ENCODE assay signal across 25 mouse cellular contexts in genomic region chr4:63731299-63731698, GRCm38 (mm10). TPM values are rescaled to one million over a fixed set of nuclear protein-coding genes. Genes with fewer than 3 reads are reported as not detected.
DNase-seq lines count a peak whose midpoint lies in the region; ATAC-seq and TF ChIP-seq lines count a peak whose summit lies in the region.
"Had no signal": no experiment of that assay in that cellular context is flagged by ENCODE, and none has a peak within 500 bp of the region (broad histone marks: within the 10 kb centered on the region; RNA-seq: fewer than 3 reads in every experiment).

No protein-coding gene starts in this region.

- no peak for ATAC-seq in embryonic facial prominence, embryonic 14.5 days (ENCODE audit: low read depth)
- ATAC-seq in liver, embryonic 11.5 days (replicated peaks; ENCODE audit: low FRiP score) = no peak
- ATAC-seq: forebrain, embryonic 15.5 days; hindbrain, embryonic 16.5 days; inflammation-experienced regulatory T-cells, adult 6 months; intestine, embryonic 16.5 days; Patski had no signal

- H3K4me1 ChIP-seq in embryonic facial prominence, embryonic 14.5 days (ENCODE audit: control insufficient read depth, insufficient read depth, low read length) = no peaks in the 10 kb centered on the region
- no peaks in the 10 kb centered on the region for H3K4me1 ChIP-seq in embryonic facial prominence, embryonic 10.5 days
- H3K4me1 ChIP-seq in liver, adult 2 months (ENCODE audit: control insufficient read depth, insufficient read depth, low read length) = no peaks in the 10 kb centered on the region
- no peaks in the 10 kb centered on the region for H3K4me1 ChIP-seq in liver, embryonic 11.5 days (replicated peaks; ENCODE audit: control insufficient read depth, insufficient read depth, low read length)
- H3K4me1 ChIP-seq: forebrain, embryonic 12.5 days; heart, embryonic 12.5 days; heart, embryonic 15.5 days had no signal

- no peaks in the 10 kb centered on the region for H3K9me3 ChIP-seq in embryonic facial prominence, embryonic 14.5 days (ENCODE audit: control insufficient read depth, low read length)
- H3K9me3 ChIP-seq in embryonic facial prominence, embryonic 10.5 days = no peaks in the 10 kb centered on the region
- H3K9me3 ChIP-seq in liver, embryonic 11.5 days (ENCODE audit: control insufficient read depth, low read length) = no peaks in the 10 kb centered on the region
- H3K9me3 ChIP-seq: embryonic facial prominence, embryonic 12.5 days; forebrain, embryonic 12.5 days; forebrain, embryonic 15.5 days; heart, embryonic 12.5 days; heart, embryonic 15.5 days had no signal

- no peak overlapping the region for H3K4me2 ChIP-seq in embryonic facial prominence, embryonic 14.5 days (ENCODE audit: low read depth, low read length)
- H3K4me2 ChIP-seq in liver, embryonic 11.5 days = no peak overlapping the region
- H3K4me2 ChIP-seq: embryonic facial prominence, embryonic 12.5 days; forebrain, embryonic 12.5 days; forebrain, embryonic 15.5 days; heart, embryonic 12.5 days; heart, embryonic 15.5 days had no signal

- no peaks in the 10 kb centered on the region for H3K79me2 ChIP-seq in liver, adult 2 months (ENCODE audit: control insufficient read depth, insufficient read depth, low read length)

- no peak overlapping the region for H3K9ac ChIP-seq in embryonic facial prominence, embryonic 14.5 days (ENCODE audit: low read depth, low read length)
- no peak overlapping the region for H3K9ac ChIP-seq in liver, adult 2 months (ENCODE audit: low read depth, low read length)
- no peak overlapping the region for H3K9ac ChIP-seq in liver, embryonic 11.5 days (ENCODE audit: low read depth, low read length)
- H3K9ac ChIP-seq: embryonic facial prominence, embryonic 12.5 days; forebrain, embryonic 12.5 days; forebrain, embryonic 15.5 days; heart, embryonic 12.5 days; heart, embryonic 15.5 days had no signal

- no peak for TF ChIP-seq CTCF in liver, adult 2 months (IDR thresholded peaks at IDR 0.05; ENCODE audit: low read depth, low read length)

- H3K36me3 ChIP-seq in embryonic facial prominence, embryonic 14.5 days (ENCODE audit: control insufficient read depth, insufficient read depth, low read length) = no peaks in the 10 kb centered on the region
- no peaks in the 10 kb centered on the region for H3K36me3 ChIP-seq in embryonic facial prominence, embryonic 10.5 days (replicated peaks)
- H3K36me3 ChIP-seq in liver, adult 2 months (ENCODE audit: control insufficient read depth, insufficient read depth, low read length) = no peaks in the 10 kb centered on the region
- no peaks in the 10 kb centered on the region for H3K36me3 ChIP-seq in liver, embryonic 11.5 days (ENCODE audit: control insufficient read depth, insufficient read depth, low read length)
- H3K36me3 ChIP-seq: embryonic facial prominence, embryonic 12.5 days; forebrain, embryonic 12.5 days; forebrain, embryonic 15.5 days; heart, embryonic 12.5 days; heart, embryonic 15.5 days had no signal

- no peak overlapping the region for H3K27ac ChIP-seq in embryonic facial prominence, embryonic 14.5 days (replicated peaks; ENCODE audit: low read depth, low read length)
- no peak overlapping the region for H3K27ac ChIP-seq in embryonic facial prominence, embryonic 10.5 days (replicated peaks)
- H3K27ac ChIP-seq in liver, adult 2 months (replicated peaks; ENCODE audit: insufficient read depth, low read depth, low read length) = no peak overlapping the region
- H3K27ac ChIP-seq in liver, embryonic 11.5 days (ENCODE audit: low read depth, low read length) = no peak overlapping the region
- H3K27ac ChIP-seq: embryonic facial prominence, embryonic 12.5 days; forebrain, embryonic 12.5 days; forebrain, embryonic 15.5 days; heart, embryonic 15.5 days had no signal

- TF ChIP-seq POLR2A in liver, adult 2 months (IDR thresholded peaks at IDR 0.05; ENCODE audit: extremely low read depth, insufficient read depth, low read length) = no peak

- H3K27me3 ChIP-seq in embryonic facial prominence, embryonic 14.5 days (replicated peaks; ENCODE audit: control insufficient read depth, insufficient read depth, low read length) = no peaks in the 10 kb centered on the region
- H3K27me3 ChIP-seq in embryonic facial prominence, embryonic 10.5 days (replicated peaks; ENCODE audit: low read depth, poor library complexity, severe bottlenecking) = no peaks in the 10 kb centered on the region
- H3K27me3 ChIP-seq in liver, adult 2 months (ENCODE audit: control insufficient read depth, insufficient read depth, low read length) = peaks cover 2% of the 10 kb centered on the region; the same call in 1 of the 2 replicates
- no peaks in the 10 kb centered on the region for H3K27me3 ChIP-seq in liver, embryonic 11.5 days (replicated peaks; ENCODE audit: control insufficient read depth, insufficient read depth, low read length)
- H3K27me3 ChIP-seq: embryonic facial prominence, embryonic 12.5 days; forebrain, embryonic 12.5 days; forebrain, embryonic 15.5 days; heart, embryonic 12.5 days; heart, embryonic 15.5 days; Patski had no signal

- no peak overlapping the region for H3K4me3 ChIP-seq in embryonic facial prominence, embryonic 14.5 days (ENCODE audit: low read depth, low read length)
- no peak overlapping the region for H3K4me3 ChIP-seq in embryonic facial prominence, embryonic 10.5 days
- no peak overlapping the region for H3K4me3 ChIP-seq in liver, adult 2 months (ENCODE audit: insufficient read depth, low read depth, low read length)
- no peak overlapping the region for H3K4me3 ChIP-seq in liver, embryonic 11.5 days (ENCODE audit: low read depth, low read length)
- H3K4me3 ChIP-seq: embryonic facial prominence, embryonic 12.5 days; erythroblast, embryonic 14.5 days; forebrain, embryonic 12.5 days; forebrain, embryonic 15.5 days; heart, embryonic 12.5 days; heart, embryonic 15.5 days had no signal

- DNase-seq in embryonic facial prominence, embryonic 14.5 days (ENCODE audit: low spot score) = peak; percentile 54
- no peak for DNase-seq in embryonic facial prominence, embryonic 10.5 days (ENCODE audit: low spot score)
- peak; percentile 24 to 42 for DNase-seq in heart, postnatal 10 days
- DNase-seq in heart, postnatal 36 days = no peak
- DNase-seq in liver, adult 2 months (ENCODE audit: extremely low read depth, low read depth, low spot score) = peak; percentile 62
- no peak for DNase-seq in liver, embryonic 11.5 days (ENCODE audit: low spot score)
- DNase-seq: adrenal gland, postnatal 10 days; adrenal gland, postnatal 36 days; cerebellum, adult 18-20 months; cerebellum, adult 9-10 months; cerebellum, postnatal 14 days; gastrocnemius, postnatal 25 days; kidney, adult 18-20 months had no signal

- WGBS in embryonic facial prominence, embryonic 14.5 days = 58% methylated on average over 2 of the region's 2 CpGs
- 82% methylated on average over 2 of the region's 2 CpGs for WGBS in embryonic facial prominence, embryonic 10.5 days
- WGBS in liver, adult 2 months = 80% methylated on average over 2 of the region's 2 CpGs
- WGBS in liver, embryonic 11.5 days = 66% methylated on average over 2 of the region's 2 CpGs

- intact Hi-C loops in heart, postnatal 10 days (cut with DNase I) = no loop called here
- intact Hi-C loops in heart, postnatal 36 days (cut with DNase I) = no loop called here

RNA-seq across cellular contexts. Expression of gene Tnfsf15, which starts 13.6 kb away (rescaled TPM):
- polyA plus RNA-seq in embryonic facial prominence, embryonic 14.5 days (2014; fragmentation: Nextera tagmentation; extraction: Ambion mirVana) = 0.21 TPM in 1 of 2 replicates, not detected in the other
- not detected in 2 replicates for polyA plus RNA-seq in embryonic facial prominence, embryonic 10.5 days (2016; fragmentation: Nextera tagmentation; extraction: Ambion mirVana)
- total RNA-seq in heart, postnatal 10 days (2021) = not detected
- not detected for total RNA-seq in heart, postnatal 36 days (2021)
- 0.28 and 0.40 TPM in 2 replicates for total RNA-seq in liver, adult 2 months (2014; rRNA removed)
- not detected in 2 replicates for polyA plus RNA-seq in liver, adult 2 months (2012; rRNA removed)
- polyA plus RNA-seq in liver, embryonic 11.5 days (2014; fragmentation: Nextera tagmentation; extraction: Ambion mirVana) = 0.08 TPM in 1 of 2 replicates, not detected in the other
- total RNA-seq: heart, adult 8-10 months; heart, postnatal 25 days had no signal
- polyA plus RNA-seq: embryonic facial prominence, embryonic 12.5 days; erythroblast, embryonic 14.5 days; forebrain, embryonic 12.5 days; forebrain, embryonic 15.5 days; hindbrain, embryonic 16.5 days had no signal

Comparison
In these comparisons a context has a peak if more than half of its experiments do, and no peak if none do; other contexts are left out.
1. DNase-seq: peak in embryonic facial prominence, embryonic 14.5 days (single experiment), heart, postnatal 10 days (2 of 2) and liver, adult 2 months (single experiment); none in embryonic facial prominence, embryonic 10.5 days (single experiment), heart, postnatal 36 days (0 of 2) and liver, embryonic 11.5 days (single experiment).